Mouse (Mus musculus): ENCODE measurements around the gene Plekhg2. TPM values are rescaled to one million over a fixed set of nuclear protein-coding genes. Genes with fewer than 3 reads are reported as not detected.
A peak's percentile ranks its signal among the peaks of the same experiment; 100 is the strongest.

The Plekhg2 gene
- polyA plus RNA-seq, 1 experiment from 2014 or later = 38.8 TPM

DNA sequence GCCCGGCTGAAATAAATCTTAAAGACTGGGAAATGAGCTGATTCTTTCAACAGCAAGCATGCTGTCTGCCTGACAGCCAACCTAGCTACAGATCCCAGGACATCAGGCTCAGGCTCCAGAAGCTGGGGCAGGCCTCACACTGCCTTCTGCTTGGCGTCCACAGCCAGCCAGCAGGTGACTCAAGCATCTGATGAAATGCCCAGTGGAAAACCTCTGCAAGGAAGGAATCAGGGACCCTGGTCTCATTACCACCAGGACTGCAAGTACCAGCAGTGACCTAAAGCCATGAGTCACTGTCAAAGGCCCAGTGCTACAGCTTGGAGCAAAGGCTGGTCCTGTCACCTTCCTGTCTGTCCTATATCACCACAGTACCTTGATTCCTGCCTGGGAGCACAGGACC is 36.9 kb downstream of the Plekhg2 start:
- no peak overlapping the region for H3K9ac ChIP-seq (replicated peaks; ENCODE audit: low read length)
- 86% methylated on average over 2 of the region's 2 CpGs for WGBS
- no peak overlapping the region for H3K4me2 ChIP-seq (ENCODE audit: low read depth, low read length)
- no peaks in the 10 kb centered on the region; the same call in 1 of the 2 replicates for H3K36me3 ChIP-seq (replicated peaks; ENCODE audit: control insufficient read depth, insufficient read depth, low read depth, low read length)
- H3K27ac ChIP-seq (replicated peaks; ENCODE audit: low read depth, low read length) = no peak overlapping the region
- H3K4me3 ChIP-seq (ENCODE audit: low read depth, low read length) = no peak overlapping the region
- ATAC-seq (replicated peaks; ENCODE audit: insufficient number of reproducible peaks, low FRiP score, low TSS enrichment, low read depth) (no peak), DNase-seq (ENCODE audit: low spot score) (no peak)
- no peaks in the 10 kb centered on the region for H3K27me3 ChIP-seq (ENCODE audit: control insufficient read depth, insufficient read depth, low read length)
- no peaks in the 10 kb centered on the region for H3K4me1 ChIP-seq (ENCODE audit: control insufficient read depth, insufficient read depth, low read length)
- no peaks in the 10 kb centered on the region for H3K9me3 ChIP-seq (replicated peaks; ENCODE audit: control insufficient read depth, low read length)

DNA sequence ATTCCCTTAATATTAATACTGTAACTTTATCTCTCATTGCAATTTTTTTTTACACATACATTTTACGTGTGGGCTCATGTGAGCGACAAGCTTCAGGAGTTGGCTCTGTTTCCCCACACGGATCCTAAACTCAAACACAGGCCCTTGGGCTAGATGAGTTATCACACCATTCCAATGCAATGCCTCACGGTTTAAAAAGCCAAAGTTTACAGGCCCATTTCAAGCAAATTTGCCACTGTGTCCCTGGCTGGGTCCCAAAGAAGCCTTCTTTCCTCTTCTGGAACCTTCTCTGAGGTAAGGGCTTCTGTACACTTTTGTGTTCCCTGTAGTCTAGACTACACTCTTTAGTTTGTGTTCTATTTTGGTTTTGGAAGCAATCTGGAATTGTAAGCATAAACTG is 37.9 kb downstream of the Plekhg2 start:
- peaks cover 3% of the 10 kb centered on the region for H3K36me3 ChIP-seq (replicated peaks; ENCODE audit: control insufficient read depth, insufficient read depth, low read depth, low read length)
- no peak for DNase-seq (ENCODE audit: low spot score)

DNA sequence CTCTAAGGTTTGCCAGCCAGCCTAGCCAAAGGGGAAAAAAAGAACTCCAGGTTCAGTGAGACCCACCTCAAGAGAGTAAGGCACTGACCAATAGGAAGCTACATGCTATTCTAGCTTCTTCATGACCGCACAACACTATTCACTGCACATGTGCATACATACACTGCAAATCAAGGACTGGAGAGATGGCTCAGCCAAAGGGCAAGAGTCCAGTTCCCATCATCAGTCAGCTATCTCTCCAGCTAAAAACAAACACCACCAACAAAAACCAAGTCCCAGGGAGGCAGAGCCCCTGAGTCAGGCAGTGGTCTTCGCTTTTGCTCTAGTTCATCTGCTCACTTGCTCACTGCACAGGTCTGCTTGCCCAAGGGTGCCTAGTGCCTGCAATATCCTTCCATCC is 44.1 kb downstream of the Plekhg2 start:
- no peaks in the 10 kb centered on the region for H3K27me3 ChIP-seq (ENCODE audit: control insufficient read depth, insufficient read depth, low read length)
- WGBS = 98% methylated on average over 2 of the region's 2 CpGs
- DNase-seq (ENCODE audit: low spot score) (no peak), ATAC-seq (replicated peaks; ENCODE audit: insufficient number of reproducible peaks, low FRiP score, low TSS enrichment, low read depth) (no peak)
- H3K9ac ChIP-seq (replicated peaks; ENCODE audit: low read length) = no peak overlapping the region
- H3K9me3 ChIP-seq (replicated peaks; ENCODE audit: control insufficient read depth, low read length) = no peaks in the 10 kb centered on the region
- H3K4me3 ChIP-seq (ENCODE audit: low read depth, low read length) = no peak overlapping the region
- H3K4me2 ChIP-seq (ENCODE audit: low read depth, low read length) = no peak overlapping the region
- peaks cover 26% of the 10 kb centered on the region for H3K36me3 ChIP-seq (replicated peaks; ENCODE audit: control insufficient read depth, insufficient read depth, low read depth, low read length)
- no peaks in the 10 kb centered on the region for H3K4me1 ChIP-seq (ENCODE audit: control insufficient read depth, insufficient read depth, low read length)
- H3K27ac ChIP-seq (replicated peaks; ENCODE audit: low read depth, low read length) = no peak overlapping the region

More for the DNA sequence above, 37.9 kb downstream of the Plekhg2 start:
- ATAC-seq (replicated peaks; ENCODE audit: insufficient number of reproducible peaks, low FRiP score, low TSS enrichment, low read depth) = no peak
- Histone ChIP-seq H3K9me3 (replicated peaks; ENCODE audit: control insufficient read depth, low read length) (no peaks in the 10 kb centered on the region), H3K4me1 (ENCODE audit: control insufficient read depth, insufficient read depth, low read length) (no peaks in the 10 kb centered on the region), H3K9ac (replicated peaks; ENCODE audit: low read length) (no peak overlapping the region), H3K4me3 (ENCODE audit: low read depth, low read length) (no peak overlapping the region), H3K4me2 (ENCODE audit: low read depth, low read length) (no peak overlapping the region), H3K27me3 (ENCODE audit: control insufficient read depth, insufficient read depth, low read length) (no peaks in the 10 kb centered on the region), H3K27ac (replicated peaks; ENCODE audit: low read depth, low read length) (no peak overlapping the region)
- 91% methylated on average over 4 of the region's 4 CpGs for WGBS

DNA sequence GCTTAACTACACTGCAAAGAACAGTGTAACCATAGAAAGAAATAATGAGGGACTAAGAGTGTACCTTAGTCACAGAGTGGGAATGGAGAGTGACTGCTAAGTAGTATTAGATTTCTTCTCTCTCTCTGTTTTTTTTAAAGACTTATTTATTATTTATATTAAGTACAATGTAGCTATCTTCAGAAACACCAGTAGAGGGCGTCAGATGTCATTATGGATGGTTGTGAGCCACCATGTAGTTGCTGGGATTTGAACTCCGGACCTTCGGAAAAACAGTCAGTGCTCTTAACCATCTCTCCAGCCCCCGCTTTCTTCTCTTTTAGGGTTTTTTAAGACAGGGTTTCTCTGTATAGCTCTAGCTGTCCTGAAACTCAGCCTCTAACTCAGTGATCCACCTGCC is 45.9 kb downstream of the Plekhg2 start:
- WGBS = 79% methylated on average over 4 of the region's 4 CpGs
- peak; percentile 19 for DNase-seq (ENCODE audit: low spot score)
- H3K9me3 ChIP-seq (replicated peaks; ENCODE audit: control insufficient read depth, low read length) = no peaks in the 10 kb centered on the region
- H3K36me3 ChIP-seq (replicated peaks; ENCODE audit: control insufficient read depth, insufficient read depth, low read depth, low read length) = peaks cover 39% of the 10 kb centered on the region
- H3K4me1 ChIP-seq (ENCODE audit: control insufficient read depth, insufficient read depth, low read length) = no peaks in the 10 kb centered on the region
- H3K27ac ChIP-seq (replicated peaks; ENCODE audit: low read depth, low read length) = no peak overlapping the region
- no peak for ATAC-seq (replicated peaks; ENCODE audit: insufficient number of reproducible peaks, low FRiP score, low TSS enrichment, low read depth)
- no peak overlapping the region for H3K9ac ChIP-seq (replicated peaks; ENCODE audit: low read length)
- H3K4me3 ChIP-seq (ENCODE audit: low read depth, low read length) = no peak overlapping the region
- no peaks in the 10 kb centered on the region for H3K27me3 ChIP-seq (ENCODE audit: control insufficient read depth, insufficient read depth, low read length)
- H3K4me2 ChIP-seq (ENCODE audit: low read depth, low read length) = no peak overlapping the region

DNA sequence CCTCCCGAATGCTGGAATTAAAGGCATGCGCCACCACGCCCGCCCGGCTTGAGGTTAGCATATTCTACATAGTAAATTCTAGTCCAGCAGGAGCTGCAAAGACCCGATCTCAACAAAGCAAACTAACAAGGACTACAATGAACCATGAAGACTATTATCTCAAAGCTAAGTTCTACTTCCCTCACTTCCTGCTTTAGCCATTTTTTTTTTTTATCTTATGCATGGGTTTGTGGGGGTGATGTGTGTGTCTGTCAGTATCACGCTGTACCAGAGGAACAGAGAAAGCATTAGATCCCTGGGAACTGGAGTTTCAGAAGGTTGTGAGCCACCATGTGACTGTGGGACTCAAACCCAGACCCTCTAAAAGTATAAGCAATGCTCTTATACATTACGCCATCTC is 47.1 kb downstream of the Plekhg2 start:
- ATAC-seq (replicated peaks; ENCODE audit: insufficient number of reproducible peaks, low FRiP score, low TSS enrichment, low read depth) = no peak
- Histone ChIP-seq H3K9ac (replicated peaks; ENCODE audit: low read length) (no peak overlapping the region), H3K27me3 (ENCODE audit: control insufficient read depth, insufficient read depth, low read length) (no peaks in the 10 kb centered on the region), H3K4me2 (ENCODE audit: low read depth, low read length) (no peak overlapping the region), H3K27ac (replicated peaks; ENCODE audit: low read depth, low read length) (no peak overlapping the region), H3K4me1 (ENCODE audit: control insufficient read depth, insufficient read depth, low read length) (no peaks in the 10 kb centered on the region), H3K36me3 (replicated peaks; ENCODE audit: control insufficient read depth, insufficient read depth, low read depth, low read length) (peaks cover 38% of the 10 kb centered on the region), H3K4me3 (ENCODE audit: low read depth, low read length) (no peak overlapping the region), H3K9me3 (replicated peaks; ENCODE audit: control insufficient read depth, low read length) (no peaks in the 10 kb centered on the region)
- DNase-seq (ENCODE audit: low spot score) = no peak
- 94% methylated on average over 8 of the region's 8 CpGs for WGBS

DNA sequence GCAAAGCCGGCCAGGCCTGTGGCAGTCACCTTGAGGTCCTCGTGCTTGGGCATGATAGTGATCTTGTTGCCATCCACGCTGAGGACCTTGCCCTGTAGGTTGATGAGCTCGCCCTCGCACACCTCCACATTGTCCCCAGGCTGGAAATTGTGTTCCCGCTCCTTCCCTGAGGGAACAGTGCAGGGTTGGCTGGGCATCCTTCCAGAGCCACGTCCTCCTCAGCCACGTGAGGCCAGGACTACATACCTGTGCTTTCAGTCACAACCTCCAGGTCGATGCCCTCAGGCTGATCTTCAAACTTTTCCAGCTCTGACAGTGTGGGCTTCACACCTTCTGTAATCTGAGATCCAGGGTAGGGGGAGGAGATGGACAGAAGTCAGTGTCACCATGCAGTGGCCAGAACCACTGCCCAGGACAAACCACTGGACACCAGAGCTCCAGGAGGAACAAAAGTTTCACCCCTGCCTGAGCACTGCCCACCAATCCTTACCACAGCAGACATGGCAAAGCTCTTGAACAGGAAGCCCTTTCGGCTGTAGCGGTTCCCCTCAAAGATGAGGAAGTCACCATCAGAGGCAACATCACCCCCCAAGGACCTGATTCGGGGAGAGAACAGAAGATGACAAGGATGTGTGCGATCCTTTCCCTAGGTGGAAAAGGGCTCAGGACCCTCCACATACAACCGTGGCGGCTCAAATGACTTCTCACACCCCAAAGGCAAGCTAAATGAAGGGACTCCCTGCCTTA is 50.3 kb downstream of the Plekhg2 start:
- no peaks in the 10 kb centered on the region for H3K9me3 ChIP-seq (replicated peaks; ENCODE audit: control insufficient read depth, low read length)
- peaks cover 45% of the 10 kb centered on the region for H3K36me3 ChIP-seq (replicated peaks; ENCODE audit: control insufficient read depth, insufficient read depth, low read depth, low read length)
- WGBS = 94% methylated on average over 15 of the region's 15 CpGs
- H3K9ac ChIP-seq (replicated peaks; ENCODE audit: low read length) = no peak overlapping the region
- no peak overlapping the region for H3K4me3 ChIP-seq (ENCODE audit: low read depth, low read length)
- DNase-seq (ENCODE audit: low spot score) (no peak), ATAC-seq (replicated peaks; ENCODE audit: insufficient number of reproducible peaks, low FRiP score, low TSS enrichment, low read depth) (no peak)
- H3K27ac ChIP-seq (replicated peaks; ENCODE audit: low read depth, low read length) = no peak overlapping the region
- no peak overlapping the region for H3K4me2 ChIP-seq (ENCODE audit: low read depth, low read length)
- no peaks in the 10 kb centered on the region for H3K27me3 ChIP-seq (ENCODE audit: control insufficient read depth, insufficient read depth, low read length)
- no peaks in the 10 kb centered on the region for H3K4me1 ChIP-seq (ENCODE audit: control insufficient read depth, insufficient read depth, low read length)

DNA sequence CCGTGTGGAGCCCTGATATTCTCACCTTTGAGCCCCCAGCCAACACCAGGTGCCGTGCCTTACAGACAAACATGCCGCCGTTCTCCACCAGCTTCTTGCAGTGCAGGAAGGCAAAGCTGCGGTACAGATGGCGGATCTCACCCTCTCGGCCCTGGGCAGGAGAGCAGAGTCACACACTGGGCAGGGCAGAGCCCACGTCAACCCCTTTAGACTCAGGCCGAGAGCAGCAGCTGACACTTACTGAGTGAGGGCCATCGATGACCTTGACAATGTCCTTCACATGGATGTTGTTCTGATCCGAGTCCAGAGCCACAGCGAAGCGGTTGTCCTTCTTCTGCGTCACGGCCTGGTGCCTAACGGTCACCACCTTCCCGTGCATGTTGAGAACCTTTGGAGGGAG is 53.7 kb downstream of the Plekhg2 start:
- H3K4me1 ChIP-seq (ENCODE audit: control insufficient read depth, insufficient read depth, low read length) = no peaks in the 10 kb centered on the region
- H3K4me3 ChIP-seq (ENCODE audit: low read depth, low read length) = no peak overlapping the region
- ATAC-seq (replicated peaks; ENCODE audit: insufficient number of reproducible peaks, low FRiP score, low TSS enrichment, low read depth) (no peak), DNase-seq (ENCODE audit: low spot score) (no peak)
- no peak overlapping the region for H3K9ac ChIP-seq (replicated peaks; ENCODE audit: low read length)
- no peak overlapping the region for H3K27ac ChIP-seq (replicated peaks; ENCODE audit: low read depth, low read length)
- 95% methylated on average over 17 of the region's 17 CpGs for WGBS
- H3K4me2 ChIP-seq (ENCODE audit: low read depth, low read length) = no peak overlapping the region
- no peaks in the 10 kb centered on the region for H3K9me3 ChIP-seq (replicated peaks; ENCODE audit: control insufficient read depth, low read length)
- H3K36me3 ChIP-seq (replicated peaks; ENCODE audit: control insufficient read depth, insufficient read depth, low read depth, low read length) = peaks cover 51% of the 10 kb centered on the region
- H3K27me3 ChIP-seq (ENCODE audit: control insufficient read depth, insufficient read depth, low read length) = no peaks in the 10 kb centered on the region

DNA sequence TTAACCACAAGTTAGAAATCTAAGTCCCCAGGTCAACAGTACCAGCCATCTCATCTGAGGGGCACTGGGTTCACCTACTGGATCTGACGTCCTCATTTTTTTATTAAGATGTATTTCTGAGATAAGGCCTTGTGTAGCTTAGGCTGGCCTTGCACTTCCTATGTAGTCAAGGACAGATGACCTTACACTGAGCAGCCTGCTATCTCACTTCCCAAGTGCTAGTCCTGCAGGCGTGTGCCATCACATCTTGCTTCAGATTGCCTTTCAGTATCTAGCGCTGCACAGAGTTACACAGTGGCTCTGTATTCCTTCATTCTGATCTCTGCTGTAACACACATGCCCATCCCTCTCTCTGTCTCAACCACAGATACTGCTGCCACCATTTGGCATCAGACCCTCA is 54.4 kb downstream of the Plekhg2 start:
- no peaks in the 10 kb centered on the region for H3K4me1 ChIP-seq (ENCODE audit: control insufficient read depth, insufficient read depth, low read length)
- no peak overlapping the region for H3K27ac ChIP-seq (replicated peaks; ENCODE audit: low read depth, low read length)
- ATAC-seq (replicated peaks; ENCODE audit: insufficient number of reproducible peaks, low FRiP score, low TSS enrichment, low read depth) (no peak), DNase-seq (ENCODE audit: low spot score) (no peak)
- H3K9ac ChIP-seq (replicated peaks; ENCODE audit: low read length) = no peak overlapping the region
- H3K36me3 ChIP-seq (replicated peaks; ENCODE audit: control insufficient read depth, insufficient read depth, low read depth, low read length) = peaks cover 44% of the 10 kb centered on the region
- H3K9me3 ChIP-seq (replicated peaks; ENCODE audit: control insufficient read depth, low read length) = no peaks in the 10 kb centered on the region
- H3K4me3 ChIP-seq (ENCODE audit: low read depth, low read length) = no peak overlapping the region
- 86% methylated on average over 3 of the region's 3 CpGs for WGBS
- no peaks in the 10 kb centered on the region for H3K27me3 ChIP-seq (ENCODE audit: control insufficient read depth, insufficient read depth, low read length)
- no peak overlapping the region for H3K4me2 ChIP-seq (ENCODE audit: low read depth, low read length)
